Mouse (Mus musculus) CH12.LX (cell line): ENCODE data around the gene Pitpnm2.

Source experiments
- CTCF ChIP-seq, 2 experiments: IDR thresholded peaks in 1 of 2; conservative IDR thresholded peaks in 1 of 2; 2 replicates each; pipeline ENCODE4 v1.5.1; 2011 to 2012; ENCODE audit warnings: low read depth in 2 of 2, low read length in 2 of 2, improper control_type of control experiment in 1 of 2, inconsistent platforms in 1 of 2, mild to moderate bottlenecking in 1 of 2, moderate library complexity in 1 of 2
- EP300 ChIP-seq: IDR thresholded peaks from 2 replicates; pipeline ENCODE4 v1.6.1; 2011; ENCODE audit warnings: low read length, improper control_type of control experiment
- ETS1 ChIP-seq: conservative IDR thresholded peaks from 2 replicates; pipeline ENCODE4 v1.6.1; 2012; ENCODE audit warnings: low read depth, mild to moderate bottlenecking, inconsistent platforms, low read length, improper control_type of control experiment, moderate library complexity
- POLR2A ChIP-seq: IDR thresholded peaks from 2 replicates; pipeline ENCODE4 v1.6.1; 2011; ENCODE audit warnings: low read depth, mild to moderate bottlenecking, improper control_type of control experiment, low read length
- SIN3A ChIP-seq: IDR thresholded peaks from 2 replicates; pipeline ENCODE4 v1.6.1; 2012; ENCODE audit warnings: low read length, improper control_type of control experiment, inconsistent platforms

DNA sequence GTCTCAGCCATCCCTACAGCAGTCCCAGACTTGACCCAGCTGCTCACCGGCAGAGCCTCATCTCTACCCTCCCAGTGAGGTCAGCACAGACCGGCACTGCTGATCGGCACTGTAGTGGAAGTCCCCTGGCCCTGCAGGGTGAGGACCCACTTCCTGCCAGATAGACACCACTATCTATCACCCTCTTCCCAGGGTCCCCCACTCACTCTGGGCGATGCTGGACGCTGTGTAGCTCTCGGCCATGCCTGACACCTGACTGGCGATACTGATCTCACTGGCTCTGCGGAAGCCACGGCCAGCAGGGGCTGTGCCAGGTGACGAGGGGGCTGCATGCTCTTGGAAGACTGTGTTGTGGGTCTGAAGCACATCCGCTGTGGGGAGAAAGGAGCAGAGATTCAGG, 124.5 kb downstream of the Pitpnm2 start:
- TF ChIP-seq CTCF (conservative IDR thresholded peaks at IDR 0.05 in 1 of 2, IDR thresholded peaks at IDR 0.05 in 1 of 2; ENCODE audit: low read depth in 2 of 2, low read length in 2 of 2) (no peak), ETS1 (no peak), SIN3A (no peak), EP300 (no peak), POLR2A (no peak)
